Mouse (Mus musculus): ENCODE measurements at regions not wholly inside any gene's neighbourhood (a gene's known extent, or its start where the extent isn't known, plus 50 kb on each side); places are given as distances from the start of the nearest gene placed in this dataset.

DNA sequence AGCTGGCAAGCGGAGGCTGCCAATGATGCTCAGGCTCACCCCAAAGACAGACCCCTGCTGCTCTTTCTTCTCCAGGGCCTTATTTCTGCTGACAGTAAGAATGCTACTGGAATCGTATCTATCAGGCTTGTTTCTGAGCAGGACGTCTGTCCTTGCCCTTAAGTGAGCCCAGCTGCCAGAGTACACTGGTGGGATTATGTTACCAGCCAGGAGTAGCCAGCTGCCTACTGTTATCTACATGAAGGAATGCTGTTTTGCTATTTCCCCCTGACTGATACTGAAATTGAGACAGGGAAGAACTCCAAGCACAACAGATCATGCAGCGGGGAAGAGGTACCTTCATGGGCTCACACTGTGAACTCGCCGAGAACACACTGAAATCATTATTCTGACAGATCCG is 228.2 kb upstream of the Rasgrp1 start:
- no peak for TF ChIP-seq CTCF (IDR thresholded peaks at IDR 0.05)
- TF ChIP-seq POLR2A (IDR thresholded peaks at IDR 0.05; ENCODE audit: insufficient read depth, low read depth, low read length), result no peak
